Mouse (Mus musculus) right cerebral cortex, postnatal 4 days (tissue): ENCODE data around the gene Rnf207.

ENCODE experiments used
- DNase-seq: peaks from one replicate; pipeline ENCODE4 v3.0.0-alpha.2; 2022

Rnf207 gene

GRCm38 (mm10) chr4:152326543-152326942 lies 7.8 kb upstream of the Rnf207 start:
- no peak for DNase-seq

GRCm38 (mm10) chr4:152325574-152326411 lies 7.0 kb upstream of the Rnf207 start, which contains the start of gene Rpl22:
TSS of gene Rpl22 (plus strand) at chr4:152325742.
- DNase-seq = peak; percentile 85

GRCm38 (mm10) chr4:152324641-152325562 lies 6.1 kb upstream of the Rnf207 start:
- no peak for DNase-seq

DNA sequence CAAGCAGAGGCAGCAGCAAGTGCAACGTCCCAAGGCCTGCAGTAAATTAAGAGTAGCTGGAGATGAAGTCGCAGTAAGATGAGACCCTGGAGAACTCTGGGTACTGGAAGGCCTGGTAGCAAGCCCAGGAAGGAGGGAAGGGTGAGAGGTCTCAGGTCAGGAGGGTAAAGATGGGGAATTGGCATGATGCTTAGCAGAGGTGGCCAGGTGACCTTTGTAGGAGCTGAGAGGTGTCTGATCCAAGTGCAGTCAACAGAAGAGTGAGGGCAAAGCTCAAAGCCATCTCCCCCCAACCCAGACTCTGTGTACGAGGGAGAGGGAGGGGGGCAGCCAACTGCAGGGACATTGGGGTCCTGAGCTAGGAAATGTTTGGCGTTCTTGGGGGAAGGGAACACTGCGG lies 2.7 kb upstream of the Rnf207 start:
- DNase-seq = no peak

- no peak for DNase-seq
These were observed 1.2 kb downstream of the Rnf207 start for GRCm38 (mm10) chr4:152317631-152318033.

DNA sequence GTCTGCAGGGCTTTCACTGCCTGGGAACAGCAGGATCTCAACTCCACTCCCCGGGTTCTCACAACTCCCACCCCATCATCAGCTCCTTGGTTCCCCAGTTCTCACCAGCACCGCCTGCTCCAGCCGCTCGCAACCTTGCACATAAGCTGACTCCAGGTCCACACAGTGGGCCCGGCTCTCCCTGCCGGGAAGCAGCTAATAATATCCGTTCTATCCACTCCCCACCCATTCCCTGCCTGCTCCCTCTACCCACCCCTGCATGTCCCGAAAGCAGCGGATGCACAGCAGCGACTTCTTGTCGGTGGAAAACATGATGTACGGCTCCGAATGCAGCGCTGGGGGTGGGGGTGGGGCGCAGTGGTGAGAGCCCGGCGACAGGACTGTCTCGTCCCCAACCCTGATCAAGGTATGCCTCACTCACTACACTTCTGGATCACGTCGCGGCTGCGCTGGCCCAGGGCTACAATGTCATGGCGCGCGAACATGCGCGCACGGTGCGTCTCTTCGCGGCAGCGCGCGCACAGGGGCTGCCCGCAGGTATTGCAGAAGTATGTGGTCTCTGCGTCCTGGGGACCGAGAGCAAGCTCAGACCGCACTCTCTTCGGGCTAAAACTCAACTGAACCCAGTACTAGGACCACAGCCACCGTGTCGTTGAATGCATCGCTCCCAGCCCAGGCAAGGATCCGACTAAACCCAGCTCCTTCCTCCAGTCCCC lies 3.1 kb downstream of the Rnf207 start:
- no peak for DNase-seq

DNA sequence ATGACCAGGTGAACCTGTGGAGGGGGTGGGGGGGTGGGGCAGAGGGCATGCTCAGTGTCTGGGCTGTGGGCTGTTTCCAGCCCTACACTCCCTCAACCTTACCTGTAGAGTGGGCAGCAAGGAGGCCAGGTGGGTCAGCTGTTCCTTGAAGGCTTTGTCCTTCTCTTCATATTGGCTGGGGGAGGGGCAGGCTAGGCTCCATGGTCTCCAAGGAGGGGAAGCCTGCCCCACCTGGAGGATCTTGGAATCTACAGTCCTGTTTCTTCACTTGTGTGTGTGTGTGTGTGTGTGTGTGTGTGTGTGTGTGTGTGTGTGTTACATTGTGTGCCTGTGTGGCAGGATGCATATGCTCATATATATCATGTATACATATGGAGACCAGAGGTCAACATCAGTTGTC lies 4.9 kb downstream of the Rnf207 start:
- DNase-seq = peak; percentile 75

GRCm38 (mm10) chr4:152313211-152313632 lies 5.6 kb downstream of the Rnf207 start:
- peak; percentile 40 for DNase-seq

GRCm38 (mm10) chr4:152312186-152312585 lies 6.6 kb downstream of the Rnf207 start:
- DNase-seq = no peak

DNA sequence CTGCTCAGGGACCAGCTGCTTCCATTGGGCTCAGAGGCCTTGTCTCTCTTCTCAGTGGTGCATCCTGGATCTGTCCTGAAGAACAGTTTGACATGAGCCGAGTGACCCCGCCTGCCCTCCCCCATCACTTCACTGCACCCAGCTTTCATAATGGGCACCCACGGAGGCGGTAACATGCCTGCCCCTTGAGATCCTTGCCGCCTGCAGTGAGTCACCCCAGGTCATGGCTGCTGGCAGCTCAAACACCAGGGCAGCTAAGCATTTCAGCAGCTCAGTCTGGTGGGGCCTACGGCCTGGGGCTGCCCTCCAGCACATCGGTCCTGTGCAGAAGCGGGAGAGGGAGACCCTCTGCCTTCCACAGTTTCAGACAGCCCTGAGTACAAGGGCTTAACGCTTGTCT lies 11.3 kb downstream of the Rnf207 start:
- no peak for DNase-seq

GRCm38 (mm10) chr4:152305991-152306390 lies 12.8 kb downstream of the Rnf207 start:
- DNase-seq = no peak

DNA sequence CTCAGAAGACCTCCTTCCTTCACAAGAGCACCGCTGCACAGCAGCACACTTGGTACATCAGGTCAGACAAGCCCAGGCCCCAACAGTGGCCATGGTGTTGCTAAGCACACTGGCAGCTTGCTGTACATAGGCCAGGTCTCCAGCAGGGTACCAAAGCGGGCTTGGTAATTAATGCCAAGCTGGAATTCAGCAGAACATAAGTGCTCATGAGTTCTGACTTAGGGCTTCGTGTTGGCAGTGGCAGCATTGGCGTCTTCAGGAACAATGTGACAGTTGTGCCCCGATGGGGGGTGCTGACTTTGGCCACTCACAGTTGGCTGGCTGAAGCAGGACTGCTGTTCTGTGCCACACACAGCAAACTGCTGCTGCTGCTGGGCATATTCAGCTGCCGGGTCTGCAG lies 14.1 kb downstream of the Rnf207 start:
- DNase-seq = no peak

GRCm38 (mm10) chr4:152303172-152303571 lies 15.6 kb downstream of the Rnf207 start:
- no peak for DNase-seq

DNA sequence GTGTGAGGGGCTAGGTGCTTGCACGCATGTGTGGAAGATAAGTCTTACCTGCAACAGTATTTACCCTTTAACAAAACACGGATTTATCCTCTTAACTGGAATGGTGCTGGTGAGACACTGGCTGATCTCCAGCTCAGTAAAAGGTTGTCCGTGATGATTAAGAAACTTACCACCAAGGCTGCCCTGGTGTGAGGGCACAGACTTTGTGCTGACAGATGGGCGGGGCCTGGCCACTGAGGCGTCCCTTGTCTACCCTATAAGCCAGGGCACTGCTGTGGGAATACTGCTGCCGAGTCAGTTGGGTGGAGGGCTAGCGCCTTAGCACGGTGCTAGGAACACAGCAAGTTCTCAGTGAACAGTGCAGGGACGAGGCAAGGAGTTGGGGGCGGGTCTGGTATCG lies 16.8 kb downstream of the Rnf207 start:
- no peak for DNase-seq

DNA sequence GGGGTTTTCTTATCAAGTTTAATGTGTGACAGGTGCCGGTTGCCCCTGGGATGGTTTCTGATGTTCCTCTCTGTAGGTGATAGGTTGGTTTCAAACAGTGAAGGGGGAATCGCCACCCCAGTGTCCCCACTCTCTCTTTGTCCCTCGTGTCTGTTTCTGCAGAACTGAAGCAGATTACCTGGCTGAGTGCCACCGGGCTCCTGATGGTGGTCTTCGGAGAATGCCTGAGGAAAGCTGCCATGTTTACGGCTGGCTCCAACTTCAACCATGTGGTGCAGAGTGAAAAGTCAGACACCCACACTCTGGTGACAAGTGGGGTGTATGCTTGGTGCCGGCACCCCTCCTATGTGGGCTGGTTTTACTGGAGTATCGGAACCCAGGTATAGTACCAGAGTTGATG lies 18.4 kb downstream of the Rnf207 start:
- DNase-seq = peak; percentile 48

GRCm38 (mm10) chr4:152298836-152299235 lies 20.0 kb downstream of the Rnf207 start:
- DNase-seq = no peak

DNA sequence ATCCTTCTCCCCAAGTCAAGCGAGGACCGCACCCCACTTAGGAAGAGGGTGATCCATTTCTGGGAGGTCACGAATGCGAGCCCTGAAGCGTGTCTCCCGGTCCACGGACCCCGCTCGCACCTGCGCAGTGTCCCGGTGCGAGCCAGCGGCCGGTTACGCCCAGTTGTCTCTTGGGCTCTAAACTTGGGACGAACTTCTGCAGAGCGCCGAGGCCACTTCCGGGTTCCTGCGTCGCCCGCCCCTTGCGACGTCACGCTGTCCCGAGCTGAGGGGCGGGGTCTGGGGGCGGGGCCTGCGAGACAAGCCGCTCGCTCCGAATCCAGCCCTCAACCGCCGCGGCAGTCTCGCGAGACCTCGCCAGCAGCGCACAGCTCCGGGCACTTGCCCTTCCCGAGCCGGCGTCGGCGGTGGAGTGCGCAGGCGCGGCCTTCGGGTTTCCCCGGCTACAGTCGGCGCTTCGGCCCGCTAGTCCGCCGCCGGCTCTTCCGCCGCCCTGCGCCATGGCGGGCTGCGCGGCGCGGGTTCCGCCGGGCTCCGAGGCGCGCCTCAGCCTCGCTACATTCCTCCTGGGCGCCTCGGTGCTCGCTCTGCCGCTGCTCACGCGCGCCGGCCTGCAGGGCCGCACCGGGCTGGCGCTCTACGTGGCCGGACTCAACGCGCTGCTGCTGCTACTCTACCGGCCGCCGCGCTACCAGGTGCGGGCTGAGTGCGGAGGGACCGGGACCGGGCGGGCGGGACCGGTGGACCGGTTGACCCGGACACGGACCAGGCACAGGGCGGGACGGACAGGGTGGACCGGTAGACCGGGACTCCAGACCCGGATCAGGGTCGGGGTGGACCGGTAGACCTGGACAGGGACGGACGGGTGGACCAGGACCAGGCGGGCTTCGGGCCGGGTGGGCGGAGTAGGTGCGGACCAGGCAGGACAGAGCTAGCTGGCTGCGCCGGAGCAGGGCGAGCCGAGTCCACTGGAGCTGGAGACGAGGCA lies 21.6 kb downstream of the Rnf207 start, which contains the start of gene Icmt:
Gene Icmt (plus strand): TSS at position 354 of the 988 bp plus-strand sequence.
- DNase-seq = peak; percentile 100

DNA sequence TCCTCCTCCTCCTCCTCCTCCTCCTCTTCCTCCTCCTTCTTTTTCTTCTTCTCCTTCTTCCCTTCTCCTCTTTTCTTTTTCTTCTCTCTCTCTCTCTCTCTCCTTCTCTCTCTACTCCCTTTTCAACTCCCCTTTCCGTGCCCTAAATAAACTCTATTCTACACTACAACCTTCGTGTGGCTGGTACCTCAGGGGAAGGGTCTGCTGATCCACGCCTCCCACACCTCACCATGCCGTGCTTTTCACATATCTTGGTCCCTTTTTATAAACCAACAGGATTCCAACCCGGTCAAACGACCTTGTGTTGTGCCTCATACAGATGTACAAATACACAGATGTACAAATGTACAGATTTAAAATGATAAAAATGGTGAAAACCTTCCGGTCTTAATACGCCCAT lies 22.4 kb downstream of the Rnf207 start:
- no peak for DNase-seq

DNA sequence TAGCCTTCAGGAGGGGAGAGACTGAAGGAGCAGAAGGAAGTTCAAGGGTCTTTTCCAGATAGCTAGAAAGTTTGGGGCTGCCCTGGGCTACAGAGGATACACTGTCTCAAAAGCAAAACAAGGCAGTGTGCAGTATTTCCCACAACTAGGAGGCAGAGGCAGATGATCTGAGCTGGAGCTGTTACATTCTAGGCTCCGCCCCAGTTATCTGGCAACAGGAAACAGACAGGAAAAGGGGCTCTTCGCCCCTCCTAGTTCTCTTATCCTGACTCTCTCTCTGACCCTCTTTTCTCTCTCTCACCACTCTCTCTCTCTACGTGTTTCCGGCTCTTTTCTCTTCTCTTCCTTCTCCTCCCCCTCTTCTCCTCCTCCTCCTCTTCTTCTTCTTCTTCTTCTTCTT lies 22.9 kb downstream of the Rnf207 start:
- no peak for DNase-seq

DNA sequence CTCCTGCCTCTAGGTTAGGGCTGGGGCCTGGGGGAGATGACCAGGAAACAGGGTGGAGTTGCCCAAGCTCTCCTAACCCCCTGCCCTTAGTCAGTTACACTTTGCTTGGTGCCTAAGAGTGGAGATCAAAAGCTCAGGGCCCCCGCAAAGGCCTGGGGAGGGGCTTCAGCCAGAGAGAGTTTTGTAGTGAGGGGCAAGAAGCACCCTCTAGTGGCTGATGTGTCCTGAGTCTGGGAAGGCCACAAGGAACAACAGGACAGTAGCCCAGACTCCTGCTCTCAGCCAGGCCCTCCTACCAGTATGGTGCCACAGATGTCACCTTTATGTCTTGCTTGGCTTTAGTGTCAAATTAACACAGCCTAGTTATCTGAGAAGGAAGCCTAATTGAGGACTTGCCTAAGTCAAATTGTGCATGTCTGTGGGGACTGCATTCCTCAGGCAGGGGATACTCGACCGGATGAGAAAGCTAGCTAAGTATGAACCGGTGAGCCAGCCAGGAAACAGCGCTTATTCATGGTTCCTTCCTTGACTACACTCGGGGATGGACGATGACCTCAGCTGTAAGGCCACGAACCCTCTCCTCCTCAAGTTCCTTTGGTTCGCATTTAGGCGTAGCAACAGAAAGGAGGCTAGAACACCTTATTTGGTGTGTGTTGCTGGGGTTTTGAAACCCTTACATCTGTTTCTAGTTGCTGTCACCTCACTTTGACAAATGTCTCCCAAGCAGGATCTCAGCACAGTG lies 24.4 kb downstream of the Rnf207 start:
- DNase-seq = no peak
